In genomic region chr5:38446316-38446975, GRCm38 (mm10) we compare ENCODE assay signal across 10 mouse cellular contexts. TPM values are rescaled to one million over a fixed set of nuclear protein-coding genes. Genes with fewer than 3 reads are reported as not detected.
DNase-seq lines count a peak whose midpoint lies in the region; ATAC-seq lines count a peak whose summit lies in the region.
"Had no signal": no experiment of that assay in that cellular context is flagged by ENCODE, and none has a peak within 500 bp of the region (broad histone marks: within the 10 kb centered on the region; RNA-seq: fewer than 3 reads in every experiment).

No protein-coding gene starts in this region.

- peak; percentile 18 to 20 for DNase-seq in heart, adult 18-20 months
- DNase-seq in heart, postnatal 4 days: no peak
- DNase-seq in 416B (ENCODE audit: low read depth) (peak; percentile 85), adipocyte (ENCODE audit: low spot score) (peak; percentile 10)
- peak; percentile 24 to 35 for DNase-seq in cerebellum, postnatal 36 days
- no peak for DNase-seq in testis, postnatal 10 days (ENCODE audit: low spot score)
- DNase-seq in spleen, adult 18-20 months: no peak
- DNase-seq: lung, postnatal 36 days had no signal

- H3K27me3 ChIP-seq in midbrain, embryonic 15.5 days (replicated peaks): no peaks in the 10 kb centered on the region
- H3K27me3 ChIP-seq: limb, embryonic 12.5 days had no signal

- H3K4me3 ChIP-seq in midbrain, embryonic 15.5 days: no peak overlapping the region
- H3K4me3 ChIP-seq: limb, embryonic 12.5 days had no signal

- WGBS in midbrain, embryonic 15.5 days: 68% methylated on average over 14 of the region's 14 CpGs

- no peaks in the 10 kb centered on the region for H3K9me3 ChIP-seq in midbrain, embryonic 15.5 days
- H3K9me3 ChIP-seq: limb, embryonic 12.5 days had no signal

- no peaks in the 10 kb centered on the region for H3K36me3 ChIP-seq in midbrain, embryonic 15.5 days (replicated peaks)
- H3K36me3 ChIP-seq: limb, embryonic 12.5 days had no signal

- ATAC-seq in midbrain, embryonic 15.5 days (replicated peaks): no peak

- H3K4me2 ChIP-seq in midbrain, embryonic 15.5 days: no peak overlapping the region
- H3K4me2 ChIP-seq: limb, embryonic 12.5 days had no signal

- no peaks in the 10 kb centered on the region for H3K4me1 ChIP-seq in midbrain, embryonic 15.5 days
- H3K4me1 ChIP-seq: limb, embryonic 12.5 days had no signal

- no peak overlapping the region for H3K9ac ChIP-seq in midbrain, embryonic 15.5 days
- H3K9ac ChIP-seq: limb, embryonic 12.5 days had no signal

- H3K27ac ChIP-seq in midbrain, embryonic 15.5 days: no peak overlapping the region
- H3K27ac ChIP-seq: limb, embryonic 12.5 days had no signal

RNA-seq across cellular contexts. Expression of gene Slc2a9, which starts 56.5 kb away (rescaled TPM):
- 1 to 10 TPM; 1.6 to 2.0 TPM for total RNA-seq in heart, adult 18-20 months (2021)
- 1 to 10 TPM; 1.8 to 2.0 TPM for total RNA-seq in heart, postnatal 4 days (2021)
- polyA plus RNA-seq in midbrain, embryonic 15.5 days (2015; fragmentation: Nextera tagmentation; extraction: Ambion mirVana): 0.26 and 0.40 TPM in 2 replicates

Comparison
In these comparisons a context has a peak if more than half of its experiments do, and no peak if none do; other contexts are left out.
1. DNase-seq: peak in heart, adult 18-20 months (2 of 2), 416B (single experiment), adipocyte (single experiment) and cerebellum, postnatal 36 days (2 of 2); none in heart, postnatal 4 days (single experiment), testis, postnatal 10 days (single experiment) and spleen, adult 18-20 months (0 of 2).